Mouse (Mus musculus): ENCODE measurements at regions not wholly inside any gene's neighbourhood (a gene's known extent, or its start where the extent isn't known, plus 50 kb on each side); places are given as distances from the start of the nearest gene placed in this dataset.

DNA sequence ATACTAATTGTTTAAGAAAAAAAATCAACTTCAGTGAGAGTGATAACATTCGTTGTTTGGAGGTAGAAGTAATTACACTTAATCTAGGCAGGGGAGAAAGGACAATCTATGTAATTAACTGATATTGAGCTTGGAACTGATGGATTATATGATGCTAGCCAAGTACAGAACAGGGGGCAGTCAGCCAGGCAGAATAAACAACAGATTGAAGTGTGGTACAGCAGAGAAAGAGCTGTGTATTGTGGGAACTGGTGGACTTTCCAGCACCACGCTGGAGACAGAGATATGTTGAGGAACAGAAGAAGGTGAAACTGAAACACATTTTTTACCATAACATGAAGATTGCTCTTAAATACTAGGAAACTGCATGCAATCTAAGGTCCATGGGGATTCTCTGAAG, 473.3 kb downstream of the Trim52 start:
- no peak for TF ChIP-seq CTCF (IDR thresholded peaks at IDR 0.05; ENCODE audit: borderline replicate concordance, insufficient read depth, low read length)
- no peak for TF ChIP-seq POLR2A (IDR thresholded peaks at IDR 0.05; ENCODE audit: low read depth, low read length)
